Mouse (Mus musculus): Measurements from ENCODE around the gene Prdm16.

The Prdm16 gene

GRCm38 (mm10) chr4:154420749-154421148, 215.9 kb downstream of the Prdm16 start:
- no peak for DNase-seq (ENCODE audit: low spot score in 2 of 2)

- DNase-seq (ENCODE audit: low spot score in 2 of 2): no peak
These were observed 216.9 kb downstream of the Prdm16 start for GRCm38 (mm10) chr4:154419766-154420165.

- no peak for DNase-seq (ENCODE audit: low spot score in 2 of 2)
These were observed 217.7 kb downstream of the Prdm16 start for GRCm38 (mm10) chr4:154418993-154419392.

- no peak for DNase-seq (ENCODE audit: low spot score in 2 of 2)
These were observed 218.3 kb downstream of the Prdm16 start for GRCm38 (mm10) chr4:154418327-154418744.

- no peak for DNase-seq (ENCODE audit: low spot score in 2 of 2)
These were observed 219.9 kb downstream of the Prdm16 start for GRCm38 (mm10) chr4:154416728-154417127.

GRCm38 (mm10) chr4:154414885-154415284, 221.8 kb downstream of the Prdm16 start:
- DNase-seq (ENCODE audit: low spot score in 2 of 2): no peak

GRCm38 (mm10) chr4:154410559-154410958, 226.1 kb downstream of the Prdm16 start:
- no peak for DNase-seq (ENCODE audit: low spot score in 2 of 2)

- DNase-seq (ENCODE audit: low spot score in 2 of 2): no peak
These were observed 226.8 kb downstream of the Prdm16 start for GRCm38 (mm10) chr4:154409841-154410240.

GRCm38 (mm10) chr4:154409237-154409721, 227.4 kb downstream of the Prdm16 start:
- no peak for DNase-seq (ENCODE audit: low spot score in 2 of 2)

- no peak for DNase-seq (ENCODE audit: low spot score in 2 of 2)
These were observed 233.7 kb downstream of the Prdm16 start for GRCm38 (mm10) chr4:154402948-154403347.

- DNase-seq (ENCODE audit: low spot score in 2 of 2): no peak
These were observed 234.4 kb downstream of the Prdm16 start for GRCm38 (mm10) chr4:154401982-154402932.

- no peak for DNase-seq (ENCODE audit: low spot score in 2 of 2)
These were observed 235.3 kb downstream of the Prdm16 start for GRCm38 (mm10) chr4:154401379-154401778.

GRCm38 (mm10) chr4:154400256-154401171, 236.2 kb downstream of the Prdm16 start:
- no peak for DNase-seq (ENCODE audit: low spot score in 2 of 2)

- DNase-seq (ENCODE audit: low spot score in 2 of 2): no peak
These were observed 237.0 kb downstream of the Prdm16 start for GRCm38 (mm10) chr4:154399634-154400033.

- no peak for DNase-seq (ENCODE audit: low spot score in 2 of 2)
These were observed 239.9 kb downstream of the Prdm16 start for GRCm38 (mm10) chr4:154396652-154397301.

GRCm38 (mm10) chr4:154394123-154394722, 242.4 kb downstream of the Prdm16 start:
- peak in 1 of 2 experiments; percentile 25 for DNase-seq (ENCODE audit: low spot score in 2 of 2)

- DNase-seq (ENCODE audit: low spot score in 2 of 2): peak in 1 of 2 experiments; percentile 29
These were observed 243.2 kb downstream of the Prdm16 start for GRCm38 (mm10) chr4:154393196-154394122.

GRCm38 (mm10) chr4:154392641-154393040, 244.0 kb downstream of the Prdm16 start:
- DNase-seq (ENCODE audit: low spot score in 2 of 2): no peak

GRCm38 (mm10) chr4:154390333-154391080, 246.2 kb downstream of the Prdm16 start:
- peak in 1 of 2 experiments; percentile 31 for DNase-seq (ENCODE audit: low spot score in 2 of 2)
